17 mouse cellular contexts compared by ENCODE assay signal in genomic region chr11:100290235-100290634, GRCm38 (mm10). TPM values are rescaled to one million over a fixed set of nuclear protein-coding genes. Genes with fewer than 3 reads are reported as not detected.
A peak's percentile ranks its signal among the peaks of the same experiment; 100 is the strongest.
DNase-seq lines count a peak whose midpoint lies in the region; ATAC-seq and TF ChIP-seq lines count a peak whose summit lies in the region.
"Had no signal": no experiment of that assay in that cellular context is flagged by ENCODE, and none has a peak within 500 bp of the region (broad histone marks: within the 10 kb centered on the region; RNA-seq: fewer than 3 reads in every experiment).

No protein-coding gene starts in this region.

- H3K9ac ChIP-seq in heart, embryonic 15.5 days = no peak overlapping the region
- no peak overlapping the region for H3K9ac ChIP-seq in lung, embryonic 15.5 days
- H3K9ac ChIP-seq in intestine, postnatal 0 days (ENCODE audit: low read depth, low read length) = no peak overlapping the region
- H3K9ac ChIP-seq: limb, embryonic 12.5 days; neural tube, embryonic 12.5 days had no signal

- H3K4me1 ChIP-seq in heart, embryonic 15.5 days (replicated peaks) = peaks cover 28% of the 10 kb centered on the region
- H3K4me1 ChIP-seq in lung, embryonic 15.5 days = peaks cover 41% of the 10 kb centered on the region
- H3K4me1 ChIP-seq in intestine, postnatal 0 days (replicated peaks; ENCODE audit: control insufficient read depth, insufficient read depth, low read length) = peaks cover 16% of the 10 kb centered on the region

- no peak overlapping the region for H3K4me2 ChIP-seq in heart, embryonic 15.5 days
- H3K4me2 ChIP-seq in lung, embryonic 15.5 days = no peak overlapping the region
- no peak overlapping the region for H3K4me2 ChIP-seq in intestine, postnatal 0 days (replicated peaks; ENCODE audit: low read depth)
- H3K4me2 ChIP-seq: limb, embryonic 12.5 days; neural tube, embryonic 12.5 days had no signal

- no peak for TF ChIP-seq CTCF in intestine, postnatal 0 days (IDR thresholded peaks at IDR 0.05; ENCODE audit: low read depth)

- intact Hi-C loops in heart, postnatal 14 days (cut with DNase I) = no loop called here

- no peaks in the 10 kb centered on the region for H3K9me3 ChIP-seq in heart, embryonic 15.5 days (replicated peaks)
- no peaks in the 10 kb centered on the region for H3K9me3 ChIP-seq in lung, embryonic 15.5 days
- no peaks in the 10 kb centered on the region for H3K9me3 ChIP-seq in intestine, postnatal 0 days (ENCODE audit: control insufficient read depth)
- H3K9me3 ChIP-seq: limb, embryonic 12.5 days; neural tube, embryonic 12.5 days had no signal

- no peaks in the 10 kb centered on the region for H3K36me3 ChIP-seq in heart, embryonic 15.5 days
- H3K36me3 ChIP-seq in lung, embryonic 15.5 days = no peaks in the 10 kb centered on the region
- H3K36me3 ChIP-seq in intestine, postnatal 0 days (ENCODE audit: control insufficient read depth, insufficient read depth) = no peaks in the 10 kb centered on the region
- H3K36me3 ChIP-seq: limb, embryonic 12.5 days; neural tube, embryonic 12.5 days had no signal

- WGBS in heart, embryonic 15.5 days = 28% methylated on average over 5 of the region's 5 CpGs
- WGBS in lung, embryonic 15.5 days = 28% methylated on average over 5 of the region's 5 CpGs
- WGBS in intestine, postnatal 0 days = 45% methylated on average over 5 of the region's 5 CpGs

- H3K27me3 ChIP-seq in heart, embryonic 15.5 days = no peaks in the 10 kb centered on the region
- no peaks in the 10 kb centered on the region for H3K27me3 ChIP-seq in lung, embryonic 15.5 days
- no peaks in the 10 kb centered on the region for H3K27me3 ChIP-seq in intestine, postnatal 0 days (replicated peaks; ENCODE audit: control insufficient read depth, insufficient read depth, low read length)
- H3K27me3 ChIP-seq: limb, embryonic 12.5 days; neural tube, embryonic 12.5 days had no signal

- 0 out of 2 replicates have a peak overlapping the region, but pooled peaks have one; percentile 29 for H3K27ac ChIP-seq in heart, embryonic 15.5 days
- peak overlapping the region; percentile 84 for H3K27ac ChIP-seq in lung, embryonic 15.5 days
- no peak overlapping the region for H3K27ac ChIP-seq in intestine, postnatal 0 days (ENCODE audit: low read depth, low read length)
- H3K27ac ChIP-seq: limb, embryonic 12.5 days; neural tube, embryonic 12.5 days had no signal

- ATAC-seq in heart, embryonic 15.5 days (replicated peaks; ENCODE audit: insufficient number of reproducible peaks, insufficient read depth, low FRiP score, low read depth) = no peak; the same call in 1 of the 2 replicates
- no peak for ATAC-seq in lung, embryonic 15.5 days (ENCODE audit: borderline replicate concordance, extremely low read depth, low FRiP score, low TSS enrichment)
- ATAC-seq in activated CD4-positive, CD25-positive, alpha-beta regulatory T cell, adult 4 months = no peak
- no peak for ATAC-seq in intestine, postnatal 0 days
- ATAC-seq: hindbrain, embryonic 16.5 days had no signal

- H3K4me3 ChIP-seq in heart, embryonic 15.5 days = no peak overlapping the region
- no peak overlapping the region for H3K4me3 ChIP-seq in lung, embryonic 15.5 days
- H3K4me3 ChIP-seq in intestine, postnatal 0 days (ENCODE audit: low read depth, low read length) = no peak overlapping the region
- H3K4me3 ChIP-seq: limb, embryonic 12.5 days; neural tube, embryonic 12.5 days had no signal

- DNase-seq in heart, postnatal 14 days = no peak
- DNase-seq in 3134 (ENCODE audit: extremely low read depth, insufficient read length, low spot score) (peak; percentile 81), NIH3T3 (ENCODE audit: low read depth) (peak; percentile 74)
- DNase-seq in ovary, postnatal 14 days (ENCODE audit: low spot score) = no peak
- DNase-seq: adrenal gland, postnatal 14 days; cerebellum, adult 8-10 months; gastrocnemius, postnatal 25 days; right cerebral cortex, postnatal 14 days had no signal

RNA-seq across cellular contexts. Expression of gene Krt42, which starts 20.6 kb away (rescaled TPM):
- polyA plus RNA-seq in heart, embryonic 15.5 days (2015; fragmentation: Nextera tagmentation; extraction: Ambion mirVana) = not detected in 2 replicates
- total RNA-seq in heart, postnatal 14 days (2021) = not detected
- polyA plus RNA-seq in lung, embryonic 15.5 days (2015; fragmentation: Nextera tagmentation; extraction: Ambion mirVana) = not detected in 2 replicates
- not detected for polyA plus RNA-seq in activated CD4-positive, CD25-positive, alpha-beta regulatory T cell, adult 4 months (2017; shearing (Covaris generic))
- 0.12 and 0.18 TPM in 2 replicates for polyA plus RNA-seq in intestine, postnatal 0 days (2015; fragmentation: Nextera tagmentation; extraction: Ambion mirVana)
- total RNA-seq: adrenal gland, postnatal 14 days; gastrocnemius, postnatal 25 days had no signal
- polyA plus RNA-seq: hindbrain, embryonic 16.5 days; large intestine, adult 2 months; limb, embryonic 12.5 days; neural tube, embryonic 12.5 days; testis, adult 2 months had no signal

RNA-seq across cellular contexts. Expression of gene Krt17, which starts 29.4 kb away (rescaled TPM):
- polyA plus RNA-seq in heart, embryonic 15.5 days (2015; fragmentation: Nextera tagmentation; extraction: Ambion mirVana) = 5.2 and 42.7 TPM in 2 replicates
- total RNA-seq in heart, postnatal 14 days (2021) = 1 to 10 TPM in 1 of 2 experiments, under 1 TPM in 1; 0.24 to 3.8 TPM
- polyA plus RNA-seq in lung, embryonic 15.5 days (2015; fragmentation: Nextera tagmentation; extraction: Ambion mirVana) = 7.5 and 18.2 TPM in 2 replicates
- 1 to 10 TPM in 1 of 2 experiments, under 1 TPM in 1; 0.99 to 1.1 TPM for polyA plus RNA-seq in activated CD4-positive, CD25-positive, alpha-beta regulatory T cell, adult 4 months (2017; shearing (Covaris generic))
- polyA plus RNA-seq in intestine, postnatal 0 days (2015; fragmentation: Nextera tagmentation; extraction: Ambion mirVana) = 5.3 and 7.8 TPM in 2 replicates
- total RNA-seq: adrenal gland, postnatal 14 days; gastrocnemius, postnatal 25 days had no signal
- polyA plus RNA-seq: testis, adult 2 months had no signal

RNA-seq across cellular contexts. Expression of gene Eif1, which starts 29.4 kb away (rescaled TPM):
- polyA plus RNA-seq in heart, embryonic 15.5 days (2015; fragmentation: Nextera tagmentation; extraction: Ambion mirVana) = 1,413 and 1,738 TPM in 2 replicates
- total RNA-seq in heart, postnatal 14 days (2021) = 1,000 to 10,000 TPM; 1,264 to 1,321 TPM
- polyA plus RNA-seq in lung, embryonic 15.5 days (2015; fragmentation: Nextera tagmentation; extraction: Ambion mirVana) = 1,642 and 1,646 TPM in 2 replicates
- 1,000 to 10,000 TPM; 1,765 to 2,357 TPM for polyA plus RNA-seq in activated CD4-positive, CD25-positive, alpha-beta regulatory T cell, adult 4 months (2017; shearing (Covaris generic))
- polyA plus RNA-seq in intestine, postnatal 0 days (2015; fragmentation: Nextera tagmentation; extraction: Ambion mirVana) = 1,650 and 1,730 TPM in 2 replicates

RNA-seq across cellular contexts. Expression of gene Krt16, which starts 41.5 kb away (rescaled TPM):
- 0.27 TPM in 1 of 2 replicates, not detected in the other for polyA plus RNA-seq in heart, embryonic 15.5 days (2015; fragmentation: Nextera tagmentation; extraction: Ambion mirVana)
- total RNA-seq in heart, postnatal 14 days (2021) = not detected
- not detected in 2 replicates for polyA plus RNA-seq in lung, embryonic 15.5 days (2015; fragmentation: Nextera tagmentation; extraction: Ambion mirVana)
- polyA plus RNA-seq in activated CD4-positive, CD25-positive, alpha-beta regulatory T cell, adult 4 months (2017; shearing (Covaris generic)) = not detected
- not detected in 2 replicates for polyA plus RNA-seq in intestine, postnatal 0 days (2015; fragmentation: Nextera tagmentation; extraction: Ambion mirVana)
- total RNA-seq: adrenal gland, postnatal 14 days; gastrocnemius, postnatal 25 days had no signal
- polyA plus RNA-seq: hindbrain, embryonic 16.5 days; limb, embryonic 12.5 days; neural tube, embryonic 12.5 days; testis, adult 2 months had no signal

RNA-seq across cellular contexts. Expression of gene Gast, which starts 44.0 kb away (rescaled TPM):
- polyA plus RNA-seq in heart, embryonic 15.5 days (2015; fragmentation: Nextera tagmentation; extraction: Ambion mirVana) = not detected in 2 replicates
- total RNA-seq in heart, postnatal 14 days (2021) = not detected
- polyA plus RNA-seq in lung, embryonic 15.5 days (2015; fragmentation: Nextera tagmentation; extraction: Ambion mirVana) = not detected in 2 replicates
- polyA plus RNA-seq in activated CD4-positive, CD25-positive, alpha-beta regulatory T cell, adult 4 months (2017; shearing (Covaris generic)) = not detected
- polyA plus RNA-seq in intestine, postnatal 0 days (2015; fragmentation: Nextera tagmentation; extraction: Ambion mirVana) = 1.1 and 5.0 TPM in 2 replicates
- total RNA-seq: adrenal gland, postnatal 14 days; gastrocnemius, postnatal 25 days had no signal
- polyA plus RNA-seq: hindbrain, embryonic 16.5 days; large intestine, adult 2 months; limb, embryonic 12.5 days; neural tube, embryonic 12.5 days; testis, adult 2 months had no signal

Comparison
In these comparisons a context has a peak if more than half of its experiments do, and no peak if none do; other contexts are left out.
1. DNase-seq: peak in 3134 (single experiment) and NIH3T3 (single experiment); none in heart, postnatal 14 days (0 of 2) and ovary, postnatal 14 days (single experiment).